Mouse (Mus musculus) thymus, adult 2 months (tissue): ENCODE data around the gene Mlph. TPM values are rescaled to one million over a fixed set of nuclear protein-coding genes. Genes with fewer than 3 reads are reported as not detected.

Experiments used
- DNase-seq: peaks from one replicate; pipeline ENCODE4 v3.0.0; 2021
- H3K27ac ChIP-seq: fragments of 200-500 bp; 2 replicates; pipeline ENCODE4 v1.5.1; 2012; ENCODE audit warnings: low read length, control low read depth; ENCODE audit not compliant: control insufficient read depth, insufficient read depth
- H3K27me3 ChIP-seq: fragments of 200-500 bp; 2 replicates; pipeline ENCODE4 v1.6.1; 2012; ENCODE audit warnings: mild to moderate bottlenecking, low read length, moderate library complexity, mixed read lengths; ENCODE audit not compliant: control insufficient read depth, insufficient read depth
- H3K36me3 ChIP-seq: fragments of 200-500 bp; 2 replicates; pipeline ENCODE4 v1.6.1; 2012; ENCODE audit warnings: mild to moderate bottlenecking, low read length, moderate library complexity; ENCODE audit not compliant: control insufficient read depth, insufficient read depth
- H3K4me1 ChIP-seq: fragments of 200-500 bp; replicated peaks from 2 replicates; pipeline ENCODE4 v1.6.1; 2012; ENCODE audit warnings: low read length; ENCODE audit not compliant: control insufficient read depth, insufficient read depth
- H3K4me3 ChIP-seq: fragments of 200-500 bp; 2 replicates; pipeline ENCODE4 v1.5.1; 2012; ENCODE audit warnings: mild to moderate bottlenecking, low read length, control low read depth, moderate library complexity; ENCODE audit not compliant: control insufficient read depth, insufficient read depth
- CTCF ChIP-seq: fragments of 200-500 bp; IDR thresholded peaks from 2 replicates; pipeline ENCODE4 v1.5.1; 2012; ENCODE audit warnings: mild to moderate bottlenecking, control low read depth, low read length, moderate library complexity, borderline replicate concordance; ENCODE audit not compliant: control insufficient read depth, poor library complexity, insufficient read depth; ENCODE audit errors: extremely low read depth
- POLR2A ChIP-seq: fragments of 200-500 bp; IDR thresholded peaks from 2 replicates; pipeline ENCODE4 v1.6.1; 2012; ENCODE audit warnings: mild to moderate bottlenecking, low read length, control low read depth, moderate library complexity; ENCODE audit not compliant: control insufficient read depth, poor library complexity, insufficient read depth; ENCODE audit errors: extremely low read depth
- WGBS: fragments of 180-500 bp; shearing (Covaris S2); methylation state at CpG from one replicate; pipeline ENCODE4 v1.1.7; 2018; 5-methylcytosine and 5-hydroxymethylcytosine counted together
- polyA plus RNA-seq: library from polyadenylated mRNA; depleted of rRNA; stranded (reverse); fragments of >200 nt; gene quantifications from 2 replicates; pipeline ENCODE4 v1.2.3, GENCODE M21; 2012; rRNA removed

Gene Mlph
- polyA plus RNA-seq, result 1.4 and 2.0 TPM in 2 replicates

GRCm38 (mm10) chr1:90914948-90915569 lies at the start of gene Mlph:
Mlph (plus strand) TSS chr1:90915085.
- H3K4me1 ChIP-seq, result no peaks in the 10 kb centered on the region; the same call in 1 of the 2 replicates
- H3K27ac ChIP-seq, result no peak within 1 kb of the TSS
- no peaks in the 10 kb centered on the region for H3K36me3 ChIP-seq
- WGBS, result 11% methylated on average over 18 of the region's 18 CpGs
- H3K4me3 ChIP-seq, result no peak within 1 kb of the TSS
- TF ChIP-seq POLR2A, result no peak
- TF ChIP-seq CTCF, result no peak
- peaks cover 3% of the 10 kb centered on the region; the same call in 1 of the 2 replicates for H3K27me3 ChIP-seq
- no peak for DNase-seq

GRCm38 (mm10) chr1:90866734-90867133 lies 48.2 kb upstream of the Mlph start:
- no peak overlapping the region for H3K4me3 ChIP-seq
- H3K4me1 ChIP-seq, result no peaks in the 10 kb centered on the region
- no peak for DNase-seq
- 88% methylated on average over 7 of the region's 7 CpGs for WGBS
- H3K27me3 ChIP-seq, result no peaks in the 10 kb centered on the region
- H3K27ac ChIP-seq, result no peak overlapping the region
- no peaks in the 10 kb centered on the region for H3K36me3 ChIP-seq
- TF ChIP-seq CTCF, result no peak
- TF ChIP-seq POLR2A, result no peak

- H3K4me1 ChIP-seq, result no peaks in the 10 kb centered on the region
- H3K4me3 ChIP-seq, result no peak overlapping the region
- TF ChIP-seq CTCF (no peak), POLR2A (no peak)
- 90% methylated on average over 2 of the region's 2 CpGs for WGBS
- H3K36me3 ChIP-seq, result no peaks in the 10 kb centered on the region
- H3K27me3 ChIP-seq, result no peaks in the 10 kb centered on the region
- no peak for DNase-seq
- H3K27ac ChIP-seq, result no peak overlapping the region
Measured at GRCm38 (mm10) chr1:90870581-90870980, 44.3 kb upstream of the Mlph start.

- no peak overlapping the region for H3K27ac ChIP-seq
- no peaks in the 10 kb centered on the region for H3K36me3 ChIP-seq
- H3K27me3 ChIP-seq, result no peaks in the 10 kb centered on the region
- H3K4me1 ChIP-seq, result no peaks in the 10 kb centered on the region
- WGBS, result 88% methylated on average over 8 of the region's 8 CpGs
- no peak overlapping the region for H3K4me3 ChIP-seq
- no peak for DNase-seq
- no peak for TF ChIP-seq CTCF
Measured at GRCm38 (mm10) chr1:90875371-90875770, 39.5 kb upstream of the Mlph start.

GRCm38 (mm10) chr1:90875961-90876360 lies 38.9 kb upstream of the Mlph start:
- Histone ChIP-seq H3K36me3 (no peaks in the 10 kb centered on the region), H3K27me3 (no peaks in the 10 kb centered on the region), H3K27ac (no peak overlapping the region), H3K4me1 (no peaks in the 10 kb centered on the region), H3K4me3 (no peak overlapping the region)
- WGBS, result 47% methylated on average over 2 of the region's 2 CpGs
- DNase-seq, result no peak
- TF ChIP-seq POLR2A, result no peak
- no peak for TF ChIP-seq CTCF

- 70% methylated on average over 5 of the region's 5 CpGs for WGBS
- H3K4me1 ChIP-seq, result no peaks in the 10 kb centered on the region
- TF ChIP-seq CTCF (no peak), POLR2A (no peak)
- no peaks in the 10 kb centered on the region for H3K36me3 ChIP-seq
- no peaks in the 10 kb centered on the region for H3K27me3 ChIP-seq
- no peak overlapping the region for H3K27ac ChIP-seq
- H3K4me3 ChIP-seq, result no peak overlapping the region
- DNase-seq, result no peak
Measured at GRCm38 (mm10) chr1:90876486-90877270, 38.2 kb upstream of the Mlph start.
